Mouse (Mus musculus) layer of hippocampus, adult 8-10 months (tissue): ENCODE measurements around the gene Clic3. TPM values are rescaled to one million over a fixed set of nuclear protein-coding genes. Genes with fewer than 3 reads are reported as not detected.
A peak's percentile ranks its signal among the peaks of the same experiment; 100 is the strongest.
"Not testable (repeated sequence)": the region's sequence is repeated elsewhere in the genome, so short reads cannot be mapped to it uniquely, and the experiment has no call there.

Source experiments
- DNase-seq, 2 experiments: peaks; one replicate each; pipeline ENCODE4 v3.0.0; 2022; ENCODE audit warnings: low spot score in 2 of 2
- total RNA-seq, 4 experiments: library from RNA; stranded (reverse); gene quantifications; 2 replicates each; pipeline ENCODE4 v1.2.4; 2022

Clic3 gene
- total RNA-seq, result under 1 TPM in 2 of 4 experiments, not detected in 2; 0.43 to 0.92 TPM

DNA sequence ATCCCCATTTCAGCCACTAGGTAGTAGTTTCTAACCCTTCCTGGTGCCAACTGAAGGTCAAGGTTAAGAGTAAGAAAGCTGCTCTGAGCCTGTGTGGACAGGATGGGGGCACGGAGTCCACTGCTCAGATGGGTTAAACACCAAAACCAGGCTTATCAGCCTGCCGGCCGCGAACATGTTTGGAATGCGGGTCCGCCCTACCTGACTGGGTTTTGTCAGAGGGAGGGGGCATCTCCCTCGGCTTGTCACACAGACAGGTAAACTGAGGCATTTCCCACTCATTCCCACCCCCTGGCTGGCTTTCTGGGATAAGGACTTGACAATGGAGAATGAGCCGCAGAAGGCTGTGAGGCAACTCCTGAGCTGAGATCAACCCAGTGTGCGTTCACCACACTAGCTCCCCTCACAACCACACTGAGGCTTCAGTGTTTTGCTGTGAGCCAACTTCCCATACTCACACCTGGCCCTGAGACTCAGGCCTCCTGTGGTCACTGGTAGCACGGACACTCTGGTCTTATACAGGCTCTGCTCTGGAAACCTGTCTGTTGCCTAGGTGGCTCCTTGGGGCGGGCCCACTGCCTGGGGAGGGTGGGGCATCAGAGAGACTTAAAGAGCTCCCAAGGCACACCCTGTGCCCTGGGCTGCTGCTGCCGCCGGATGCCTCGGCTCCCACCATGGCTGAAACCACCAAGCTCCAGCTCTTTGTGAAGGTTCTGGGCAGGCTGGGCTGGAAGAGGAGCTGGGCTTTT is at the start of gene Clic3:
TSS of gene Clic3 (plus strand) at position 634 of the 749 bp plus-strand sequence.
- no peak for DNase-seq

DNA sequence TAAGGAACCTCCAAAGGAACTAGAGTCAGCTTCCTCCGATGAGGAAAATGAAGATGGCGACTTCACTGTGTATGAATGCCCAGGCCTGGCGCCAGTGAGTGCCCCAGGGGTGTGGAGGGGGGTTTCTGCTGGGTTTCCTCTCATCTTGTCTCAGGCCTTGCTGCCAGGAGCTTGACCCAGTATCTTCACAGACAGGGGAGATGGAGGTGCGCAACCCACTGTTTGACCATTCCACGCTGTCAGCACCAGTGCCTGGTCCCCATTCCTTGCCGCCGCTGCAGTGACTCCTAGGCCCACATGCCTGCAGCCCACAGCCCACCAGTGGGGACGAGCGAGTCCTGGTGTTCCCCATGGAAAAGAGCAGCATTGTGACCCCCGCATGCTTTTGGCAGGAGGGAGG is 47.7 kb upstream of the Clic3 start:
- no peak for DNase-seq

DNA sequence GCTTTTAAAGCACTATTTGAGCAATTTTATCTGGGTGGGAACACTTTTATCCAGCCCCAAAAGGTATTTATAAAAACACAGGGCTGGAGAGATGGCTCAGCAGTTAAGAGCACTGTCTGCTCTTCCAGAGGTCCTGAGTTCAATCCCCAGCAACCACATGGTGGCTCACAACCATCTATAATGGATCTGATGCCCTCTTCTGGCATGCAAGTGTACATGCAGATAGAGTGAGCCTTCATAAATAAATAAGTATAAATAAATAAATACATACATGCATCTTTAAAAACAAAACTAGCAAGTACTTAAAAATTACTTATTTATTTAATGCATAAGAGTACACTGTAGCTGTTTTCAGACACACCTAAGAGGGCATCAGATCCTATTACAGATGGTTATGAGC is 43.2 kb upstream of the Clic3 start:
- not testable (repeated sequence) for DNase-seq

DNA sequence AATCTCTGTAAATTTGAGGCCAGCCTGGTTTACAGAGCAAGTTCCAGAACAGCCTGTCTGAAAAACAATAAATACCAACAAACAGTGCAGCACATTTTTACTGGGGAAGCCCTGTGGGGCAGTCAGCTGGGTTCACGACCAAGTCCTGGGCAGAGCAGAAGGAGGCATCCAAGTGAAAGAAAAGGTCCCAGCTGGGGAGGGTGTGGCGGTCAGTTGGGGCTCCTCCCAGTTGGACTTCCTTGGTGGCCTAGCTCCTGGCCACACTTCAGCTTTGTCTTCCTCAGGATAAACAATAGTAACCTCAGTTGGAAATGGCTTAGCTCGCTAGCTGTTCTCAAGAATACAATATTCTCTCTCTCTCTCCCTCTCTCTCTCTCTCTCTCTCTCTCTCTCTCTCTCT is 39.2 kb upstream of the Clic3 start:
- DNase-seq, result no peak

DNA sequence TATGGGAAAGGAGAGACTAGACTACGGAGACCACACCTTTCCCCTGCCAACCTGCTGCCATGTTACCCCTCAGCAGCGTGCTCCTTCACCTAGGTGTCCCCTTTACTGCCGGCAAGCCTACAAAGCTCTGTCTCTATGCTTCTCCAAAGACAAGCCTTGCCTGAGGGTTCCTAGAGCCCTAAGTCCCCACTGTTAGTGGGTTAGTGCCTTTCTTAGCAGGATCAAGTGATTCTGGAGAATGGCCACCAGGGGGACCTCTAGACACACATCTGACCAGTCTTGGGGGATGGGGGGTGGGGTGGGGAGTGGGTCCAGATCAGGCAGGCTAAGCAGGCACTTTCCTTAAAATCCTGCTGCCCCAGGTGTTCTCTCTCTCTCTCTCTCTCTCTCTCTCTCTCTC is 34.7 kb upstream of the Clic3 start:
- DNase-seq, result no peak

DNA sequence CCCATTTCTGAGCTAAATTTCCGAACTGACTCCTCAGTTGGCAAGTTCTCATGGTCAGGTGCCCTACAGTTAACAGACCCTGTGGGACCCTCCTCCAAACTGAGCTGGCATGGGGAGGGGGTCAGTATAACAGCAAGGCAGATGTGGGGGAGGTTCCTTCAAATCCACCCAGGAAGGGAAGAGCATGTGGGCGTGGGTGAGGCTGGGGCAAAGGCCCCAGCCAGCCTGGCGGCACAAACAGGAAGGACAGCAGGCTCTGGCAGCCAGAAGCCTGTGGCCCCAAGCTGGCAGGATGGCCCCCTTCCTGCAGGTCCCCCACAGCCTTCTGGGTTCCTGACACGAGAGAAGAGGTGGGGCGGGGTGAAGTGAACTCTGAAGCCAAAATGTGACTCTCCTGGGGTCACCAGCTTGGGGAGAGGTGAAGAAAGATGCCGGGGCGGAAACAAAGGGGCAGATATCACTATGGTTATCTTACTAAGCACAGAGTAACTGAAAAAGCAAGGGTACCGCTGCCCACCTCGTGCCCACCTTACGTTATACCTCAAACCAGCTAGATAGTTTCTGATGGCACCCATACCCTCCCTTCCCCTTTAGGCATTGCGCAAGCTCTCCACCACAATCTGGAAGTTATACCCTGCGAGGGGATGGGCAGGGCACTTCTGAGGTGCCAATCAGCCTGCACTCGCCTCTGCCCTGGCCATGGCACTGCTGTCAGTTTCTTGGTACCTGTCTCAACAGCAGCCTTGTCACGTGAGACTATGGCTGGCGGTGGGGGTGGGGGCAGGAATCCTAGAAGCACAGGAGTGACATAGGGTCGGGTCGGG is 33.8 kb upstream of the Clic3 start, which contains the start of gene Fut7:
TSS of gene Fut7 (plus strand) at position 681 of the 824 bp plus-strand sequence.
- DNase-seq, result no peak

DNA sequence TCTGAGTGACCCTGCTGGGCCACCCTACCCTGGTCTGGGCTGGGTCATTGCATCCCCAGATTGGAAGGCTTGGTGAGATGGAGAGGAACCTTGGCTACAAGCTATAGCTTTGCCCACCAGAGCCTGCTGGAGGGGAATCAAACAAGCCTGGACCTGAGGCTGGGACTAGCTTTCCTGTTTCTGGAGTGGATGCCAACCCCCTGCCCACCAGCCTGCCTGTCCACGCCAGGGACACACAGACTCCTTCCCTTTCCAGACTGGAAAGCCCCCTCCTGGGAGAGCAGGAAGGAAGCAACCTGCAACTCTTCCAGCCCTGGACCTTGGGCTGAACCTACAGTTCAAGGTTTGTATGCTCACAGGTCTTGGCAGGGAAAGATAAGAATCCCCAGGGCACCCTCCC is 33.0 kb upstream of the Clic3 start:
- DNase-seq, result no peak

DNA sequence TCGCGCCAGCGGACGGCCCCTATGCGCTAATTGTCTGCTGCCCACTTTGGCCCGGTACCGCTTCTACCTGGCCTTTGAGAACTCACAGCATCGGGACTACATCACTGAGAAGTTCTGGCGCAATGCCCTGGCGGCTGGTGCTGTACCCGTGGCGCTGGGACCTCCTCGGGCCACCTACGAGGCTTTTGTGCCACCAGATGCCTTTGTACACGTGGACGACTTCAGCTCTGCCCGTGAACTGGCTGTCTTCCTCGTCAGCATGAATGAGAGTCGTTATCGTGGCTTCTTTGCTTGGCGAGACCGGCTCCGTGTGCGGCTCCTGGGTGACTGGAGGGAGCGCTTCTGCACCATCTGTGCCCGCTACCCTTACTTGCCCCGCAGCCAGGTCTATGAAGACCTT is 31.2 kb upstream of the Clic3 start:
- DNase-seq, result no peak

DNA sequence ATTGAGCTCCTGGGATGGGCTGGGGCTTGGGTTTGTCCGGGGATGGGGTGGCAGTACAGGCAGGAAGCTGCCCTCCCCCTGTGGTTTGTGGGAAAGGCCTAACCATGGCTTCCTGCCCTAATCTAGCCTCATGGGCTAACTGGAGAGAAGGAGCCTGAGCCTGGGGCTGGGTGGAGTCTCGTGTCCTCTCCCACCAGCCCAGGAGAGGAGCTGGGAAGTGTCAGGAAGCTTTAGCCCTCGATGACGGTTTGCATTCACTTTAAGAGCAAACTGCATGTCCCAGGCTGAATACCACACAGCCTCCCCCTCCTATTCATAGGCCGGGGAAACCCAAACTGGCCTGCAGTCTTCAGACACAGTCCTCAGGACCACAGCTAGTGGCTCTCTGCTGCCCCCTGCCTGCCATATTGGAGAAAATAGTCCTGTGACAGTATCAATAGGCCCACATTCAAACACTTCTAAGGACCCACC is 29.9 kb upstream of the Clic3 start:
- peak in 1 of 2 experiments; percentile 80 for DNase-seq

DNA sequence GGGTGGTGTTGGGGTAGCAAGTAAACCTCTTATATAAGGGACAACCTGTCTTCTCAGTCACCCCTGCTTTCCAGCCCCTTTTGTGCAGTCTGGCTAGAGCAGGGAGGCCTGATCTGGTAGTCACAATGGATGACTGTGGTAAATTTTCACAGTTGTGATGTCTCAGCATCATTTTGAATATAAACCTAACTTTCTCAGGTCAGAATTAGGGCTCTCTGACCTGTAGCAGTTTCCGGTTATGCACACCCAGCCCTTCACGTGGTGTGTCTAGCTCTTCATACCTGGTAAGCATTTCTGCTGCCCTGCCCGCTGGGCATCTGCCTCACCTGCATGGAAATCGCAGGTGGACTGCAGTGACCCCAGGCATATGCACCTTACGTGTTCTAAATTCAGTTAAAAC is 29.4 kb upstream of the Clic3 start:
- no peak for DNase-seq

DNA sequence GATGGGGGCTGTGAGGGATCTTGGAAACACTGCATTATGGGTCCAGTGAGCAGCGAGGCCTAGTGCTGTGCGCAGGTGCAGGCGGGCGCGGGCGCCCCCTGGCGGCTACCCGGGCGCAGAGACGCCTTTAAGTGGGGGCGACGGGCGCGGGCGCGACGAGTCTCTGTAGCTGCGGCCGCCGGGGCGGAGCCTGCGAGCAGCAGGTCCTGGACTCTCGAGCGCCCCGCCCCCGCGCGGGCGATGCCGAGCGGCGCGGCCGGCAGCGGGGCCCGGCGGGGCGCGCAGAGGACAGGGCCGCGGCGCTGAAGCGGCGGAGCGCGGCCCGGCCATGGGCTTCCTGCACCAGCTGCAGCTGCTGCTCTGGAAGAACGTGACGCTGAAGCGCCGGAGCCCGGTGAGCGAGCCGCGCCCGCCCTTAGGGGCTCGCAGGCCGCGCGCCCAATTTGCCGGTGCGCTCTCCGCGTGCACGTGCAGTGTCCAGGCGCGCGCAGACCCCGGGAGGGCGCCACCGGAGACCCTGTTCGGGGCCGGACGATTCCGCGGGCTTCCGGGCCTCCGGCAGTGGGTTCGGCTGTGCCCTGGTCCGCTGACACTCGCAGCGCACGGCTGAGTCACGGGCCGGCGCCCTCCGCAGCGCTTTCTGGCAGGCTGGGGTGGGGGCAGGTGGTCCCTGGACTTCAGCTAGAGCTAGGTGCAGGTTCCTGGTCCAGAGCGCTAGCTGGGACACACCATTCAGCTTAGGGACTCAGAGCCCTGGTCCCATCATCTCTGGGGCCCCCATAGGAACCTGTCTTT is 28.0 kb upstream of the Clic3 start, which contains the start of gene Abca2:
TSS of gene Abca2 (plus strand) at position 262 of the 795 bp plus-strand sequence.
- peak; percentile 92 to 98 for DNase-seq

DNA sequence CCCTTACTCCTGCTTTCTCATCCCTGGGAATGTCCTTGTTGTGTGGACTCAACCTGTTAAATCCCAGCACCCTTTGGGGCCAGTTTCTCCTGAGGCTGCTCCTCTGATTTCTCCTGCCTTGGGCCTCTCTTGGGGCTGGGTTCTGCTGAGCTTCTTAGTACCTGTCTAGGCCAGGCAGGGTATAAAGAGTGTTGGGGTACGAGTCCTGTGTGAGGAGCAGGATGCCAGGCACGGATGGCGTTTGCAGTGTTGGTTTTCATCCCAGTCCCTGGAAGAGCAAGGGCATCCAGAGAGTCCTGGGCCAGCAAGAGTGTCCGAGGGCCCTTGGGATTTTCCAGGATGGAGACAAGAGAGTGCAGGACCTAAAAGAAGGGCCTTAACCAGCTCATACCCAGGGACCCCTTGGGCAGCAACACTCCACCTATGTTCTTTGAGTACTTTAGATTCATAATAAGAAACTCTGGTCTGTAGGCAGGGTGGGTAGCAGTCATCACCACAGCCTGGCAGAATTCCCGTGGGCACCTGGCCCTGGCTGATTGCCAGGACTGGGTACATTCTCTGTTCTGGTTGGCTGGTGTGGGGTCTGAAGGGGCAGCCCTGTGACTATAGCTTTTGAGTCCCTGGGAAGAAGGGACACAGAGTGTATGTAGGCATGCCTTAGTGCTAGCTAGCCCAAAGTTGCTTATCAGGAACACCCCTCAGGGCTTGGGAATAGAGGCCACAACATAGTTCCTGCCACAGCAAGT is 27.0 kb upstream of the Clic3 start:
- DNase-seq, result peak in 1 of 2 experiments; percentile 49

DNA sequence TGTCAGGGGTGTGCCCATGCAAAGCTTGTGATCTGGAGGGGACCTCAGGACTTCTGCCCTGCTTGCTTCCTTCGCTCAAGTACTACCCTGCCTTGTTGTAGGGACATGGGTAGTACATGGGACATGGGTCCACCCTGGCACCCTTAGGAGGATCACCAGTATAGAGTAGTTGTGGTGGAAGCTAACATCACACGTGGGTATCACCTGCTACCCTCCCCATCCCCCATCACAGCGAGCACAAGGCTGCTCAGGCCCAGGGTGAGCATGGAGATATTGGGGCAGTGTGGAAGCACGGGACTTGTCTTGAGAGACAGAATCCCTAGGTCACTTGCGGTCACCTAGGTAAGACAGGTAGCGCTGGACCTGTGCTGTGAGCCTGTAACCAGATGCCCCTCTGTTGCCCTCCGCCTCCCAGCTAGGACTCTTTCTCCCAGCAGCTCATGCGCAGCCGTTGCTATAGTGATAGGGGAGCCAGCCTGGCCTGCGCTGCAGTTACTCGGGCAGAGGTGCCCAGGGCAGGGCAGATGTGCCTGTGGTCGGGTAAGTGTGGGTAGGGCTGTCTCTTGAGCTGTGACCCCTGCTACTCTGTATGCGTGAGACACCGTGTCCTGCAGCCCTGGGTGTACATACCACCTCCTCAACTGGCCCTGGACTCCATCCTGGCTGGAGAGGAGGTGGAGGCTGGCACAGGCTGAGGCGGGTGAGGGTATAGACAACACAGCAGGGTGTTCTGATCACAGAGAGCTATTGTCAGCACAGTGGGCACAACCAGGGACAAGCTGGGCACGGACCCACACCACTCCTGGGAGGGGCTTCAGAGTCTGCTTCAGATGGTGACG is 26.0 kb upstream of the Clic3 start:
- peak; percentile 57 to 70 for DNase-seq

DNA sequence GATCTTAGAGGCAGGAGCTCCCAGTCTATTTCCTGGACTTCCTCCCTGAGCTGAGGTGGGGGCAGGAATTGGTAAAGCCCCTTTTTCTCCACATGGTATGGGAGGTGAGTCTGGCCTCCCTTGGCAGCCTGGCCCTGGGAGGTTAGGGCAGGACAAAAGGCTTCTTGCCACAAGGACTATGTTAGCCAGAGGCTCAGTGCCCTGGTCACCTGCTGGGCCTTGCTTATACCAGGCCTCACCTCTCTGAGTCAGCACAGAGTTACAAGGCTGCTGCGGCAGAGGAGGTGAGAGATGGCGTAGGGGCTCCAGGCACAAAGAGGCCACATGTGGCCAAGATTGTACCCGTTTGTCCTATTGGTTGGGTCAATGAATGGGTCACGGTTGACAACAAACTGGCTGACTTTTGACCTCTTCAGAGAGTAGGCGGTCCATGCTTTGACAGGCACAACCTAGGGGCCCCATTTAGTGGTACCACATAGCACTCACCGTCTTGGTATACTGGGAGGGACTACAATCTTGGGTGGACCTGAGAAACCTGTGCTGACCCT is 25.3 kb upstream of the Clic3 start:
- no peak for DNase-seq

DNA sequence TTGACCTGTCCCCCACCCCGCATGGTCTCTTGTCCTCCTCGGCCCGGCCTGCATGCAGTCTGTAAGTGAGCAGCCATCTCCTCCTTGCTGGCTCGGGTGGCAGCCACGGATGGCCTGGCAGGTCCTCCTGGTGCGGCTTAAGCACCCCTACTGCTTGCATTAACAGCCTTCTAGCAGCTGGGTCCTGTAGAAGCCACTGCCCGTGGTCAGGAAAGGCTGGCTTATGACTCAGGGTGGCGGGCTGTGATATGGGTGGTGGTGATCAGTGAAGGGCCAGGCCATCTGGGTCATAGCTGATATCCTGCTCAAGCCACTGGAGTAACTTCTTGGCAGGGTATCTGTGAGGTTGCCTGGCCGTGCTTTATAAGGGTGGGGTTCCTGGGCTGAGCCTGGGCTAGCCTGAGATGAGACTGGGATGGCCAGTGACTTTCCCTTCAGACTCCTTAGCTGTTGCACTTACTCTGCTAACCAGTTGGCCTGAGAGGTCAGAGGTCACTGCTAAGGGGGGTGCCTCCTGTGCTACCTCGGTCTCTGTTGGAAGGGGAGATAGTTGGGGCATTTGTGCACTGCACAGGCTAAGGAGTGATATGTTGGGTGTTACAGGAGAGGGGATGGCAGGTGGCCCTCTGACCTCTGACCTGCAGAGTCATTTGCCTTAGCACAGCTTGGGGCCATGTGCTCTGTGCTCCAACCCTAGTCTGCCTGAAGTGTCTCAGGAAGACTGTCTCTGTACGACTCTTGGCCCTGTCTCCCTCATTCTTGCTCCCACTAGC is 24.1 kb upstream of the Clic3 start:
- no peak for DNase-seq

DNA sequence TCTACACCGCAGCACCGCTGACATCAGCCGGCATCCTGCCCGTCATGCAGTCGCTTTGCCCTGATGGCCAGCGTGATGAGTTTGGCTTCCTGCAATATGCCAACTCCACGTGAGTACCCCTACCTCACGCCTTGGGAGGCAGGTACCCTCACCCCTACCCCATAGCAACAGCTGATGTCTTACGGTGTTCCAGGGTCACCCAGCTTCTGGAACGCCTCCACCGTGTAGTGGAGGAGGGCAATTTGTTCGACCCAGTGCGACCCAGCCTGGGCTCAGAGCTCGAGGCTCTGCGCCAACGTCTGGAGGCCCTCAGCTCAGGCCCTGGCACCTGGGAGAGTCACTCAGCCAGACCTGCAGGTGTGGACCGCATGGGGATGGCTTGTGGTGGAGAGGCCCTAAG is 23.5 kb upstream of the Clic3 start:
- no peak for DNase-seq

DNA sequence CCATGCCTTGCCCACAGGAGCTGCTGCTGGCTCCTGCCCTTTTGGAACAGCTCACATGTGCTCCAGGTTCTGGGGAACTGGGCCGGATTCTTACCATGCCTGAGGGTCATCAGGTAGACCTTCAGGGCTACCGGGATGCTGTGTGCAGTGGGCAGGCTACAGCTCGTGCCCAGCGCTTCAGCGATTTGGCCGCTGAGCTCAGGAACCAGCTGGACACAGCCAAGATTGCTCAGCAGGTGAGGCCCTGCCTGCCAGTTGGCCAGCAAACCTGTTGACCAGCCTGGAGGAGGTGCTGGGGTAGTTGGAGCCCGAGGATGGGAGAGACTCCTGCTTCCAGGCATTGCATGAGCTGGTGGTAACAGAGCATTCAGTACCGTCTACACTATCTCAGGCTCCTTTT is 22.3 kb upstream of the Clic3 start:
- DNase-seq, result no peak

DNA sequence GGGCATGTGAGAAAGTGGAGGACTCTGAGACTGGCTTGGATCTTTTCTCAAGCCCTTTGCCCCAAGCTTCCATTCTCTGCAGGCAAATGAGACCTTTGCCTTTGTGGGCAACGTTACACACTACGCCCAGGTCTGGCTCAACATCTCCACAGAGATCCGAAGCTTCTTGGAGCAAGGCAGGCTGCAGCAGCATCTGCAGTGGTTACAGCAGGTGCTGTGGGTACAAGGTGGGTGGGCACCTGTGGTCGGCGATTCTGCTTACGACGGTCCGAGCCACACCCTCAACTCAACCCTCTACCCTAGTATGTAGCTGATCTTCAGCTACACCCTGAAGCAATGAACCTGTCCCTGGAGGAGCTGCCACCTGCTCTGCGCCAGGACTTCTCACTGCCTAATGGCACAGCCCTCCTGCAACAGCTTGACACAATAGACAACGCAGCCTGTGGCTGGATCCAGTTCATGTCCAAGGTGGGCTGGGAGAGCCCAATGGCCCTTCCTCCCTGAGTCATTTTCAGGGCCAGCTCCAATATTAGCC is 20.3 kb upstream of the Clic3 start:
- DNase-seq, result no peak

DNA sequence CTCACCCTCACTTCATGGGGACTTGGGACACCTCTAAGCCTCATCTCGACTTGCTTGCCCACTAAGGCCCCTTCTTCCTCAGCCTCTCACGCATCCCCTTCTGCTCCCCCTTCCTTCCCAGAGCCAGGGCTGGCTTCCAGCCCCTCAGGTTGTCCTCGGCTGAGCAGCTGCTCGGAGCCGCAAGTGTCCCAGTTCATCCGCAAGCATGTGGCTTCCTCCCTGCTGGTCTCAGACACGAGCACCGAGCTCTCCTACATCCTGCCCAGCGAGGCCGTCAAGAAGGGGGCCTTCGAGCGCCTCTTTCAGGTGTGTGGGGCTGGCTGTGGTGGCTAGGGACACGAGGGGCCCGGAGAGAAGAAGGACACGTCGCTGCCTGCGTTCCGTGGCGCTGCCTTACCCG is 15.6 kb upstream of the Clic3 start:
- DNase-seq, result no peak
